Mouse (Mus musculus) MEL (cell line): ENCODE measurements around the gene D430042O09Rik. TPM values are rescaled to one million over a fixed set of nuclear protein-coding genes. Genes with fewer than 3 reads are reported as not detected.

Experiments used
- DNase-seq: peaks from one replicate; pipeline ENCODE4 v3.0.0; 2011; ENCODE audit warnings: low read depth, low spot score
- H3K27ac ChIP-seq: 2 replicates; pipeline ENCODE4 v1.5.1; 2012; ENCODE audit warnings: low read depth, mild to moderate bottlenecking, control low read depth, low read length, moderate library complexity; ENCODE audit not compliant: control insufficient read depth
- H3K27me3 ChIP-seq, 2 experiments: fragments of 150-350 bp in 1 of 2; sonication (generic) in 1 of 2; 2 replicates each; pipeline ENCODE4 v1.6.1; 2012; ENCODE audit warnings: low read length in 2 of 2, mild to moderate bottlenecking in 2 of 2, improper control_type of control experiment in 1 of 2, moderate library complexity in 1 of 2; ENCODE audit not compliant: insufficient read depth in 2 of 2, control insufficient read depth in 1 of 2
- H3K36me3 ChIP-seq, 2 experiments: 2 replicates each; pipeline ENCODE4 v1.6.1; 2012 to 2014; ENCODE audit warnings: low read length in 2 of 2, improper control_type of control experiment in 1 of 2, inconsistent platforms in 1 of 2, mild to moderate bottlenecking in 1 of 2; ENCODE audit not compliant: insufficient read depth in 2 of 2, control insufficient read depth in 1 of 2
- H3K4me1 ChIP-seq, 2 experiments: fragments of 150-350 bp in 1 of 2; sonication (generic) in 1 of 2; 2 replicates each; pipeline ENCODE4 v1.6.1; 2012; ENCODE audit warnings: low read length in 2 of 2, improper control_type of control experiment in 1 of 2, mild to moderate bottlenecking in 1 of 2; ENCODE audit not compliant: insufficient read depth in 2 of 2, control insufficient read depth in 1 of 2
- H3K4me3 ChIP-seq, 2 experiments: fragments of 150-350 bp in 1 of 2; sonication (generic) in 1 of 2; 2 replicates each; pipeline ENCODE4 v1.5.1; 2012; ENCODE audit warnings: low read depth in 2 of 2, low read length in 2 of 2, mild to moderate bottlenecking in 2 of 2, moderate library complexity in 2 of 2, control low read depth in 1 of 2, improper control_type of control experiment in 1 of 2; ENCODE audit not compliant: control insufficient read depth in 1 of 2, insufficient read depth in 1 of 2
- H3K79me2 ChIP-seq: 2 replicates; pipeline ENCODE4 v1.6.1; 2012; ENCODE audit warnings: mild to moderate bottlenecking, low read length, moderate library complexity; ENCODE audit not compliant: control insufficient read depth, poor library complexity, insufficient read depth
- H3K9ac ChIP-seq: 2 replicates; pipeline ENCODE4 v1.6.1; 2012; ENCODE audit warnings: low read depth, mild to moderate bottlenecking, control low read depth, low read length, moderate library complexity; ENCODE audit not compliant: control insufficient read depth, poor library complexity, severe bottlenecking
- H3K9me3 ChIP-seq: fragments of 150-350 bp; sonication (generic); replicated peaks from 2 replicates; pipeline ENCODE4 v1.6.1; 2012; ENCODE audit warnings: mild to moderate bottlenecking, low read length, improper control_type of control experiment, moderate library complexity; ENCODE audit not compliant: insufficient read depth
- CTCF ChIP-seq, 3 experiments: IDR thresholded peaks in 2 of 3; conservative IDR thresholded peaks in 1 of 3; 2 replicates each; pipeline ENCODE4 v1.5.1; 2011 to 2012; ENCODE audit warnings: low read length in 3 of 3, low read depth in 2 of 3, mild to moderate bottlenecking in 2 of 3, improper control_type of control experiment in 1 of 3, inconsistent platforms in 1 of 3, mixed read lengths in 1 of 3, moderate library complexity in 1 of 3; ENCODE audit not compliant: control insufficient read depth in 1 of 3, insufficient read depth in 1 of 3, poor library complexity in 1 of 3, severe bottlenecking in 1 of 3
- E2F4 ChIP-seq: IDR thresholded peaks from 2 replicates; pipeline ENCODE4 v1.6.1; 2011; ENCODE audit warnings: low read depth, low read length, improper control_type of control experiment, borderline replicate concordance
- EP300 ChIP-seq, 2 experiments: IDR thresholded peaks; 2 replicates each; pipeline ENCODE4 v1.6.1; 2011; ENCODE audit warnings: improper control_type of control experiment in 2 of 2, low read length in 2 of 2, low read depth in 1 of 2, mild to moderate bottlenecking in 1 of 2
- ETS1 ChIP-seq: IDR thresholded peaks from 2 replicates; pipeline ENCODE4 v1.6.1; 2012; ENCODE audit warnings: low read depth, mild to moderate bottlenecking, inconsistent platforms, low read length, improper control_type of control experiment, moderate library complexity
- HCFC1 ChIP-seq: IDR thresholded peaks from 2 replicates; pipeline ENCODE4 v1.6.1; 2012; ENCODE audit warnings: low read depth, mild to moderate bottlenecking, inconsistent platforms, low read length, improper control_type of control experiment, moderate library complexity
- KAT2A ChIP-seq: conservative IDR thresholded peaks from 2 replicates; pipeline ENCODE4 v1.6.1; 2012; ENCODE audit warnings: low read depth, low read length, improper control_type of control experiment, inconsistent platforms
- MAFK ChIP-seq: IDR thresholded peaks from 2 replicates; pipeline ENCODE4 v1.6.1; 2011; ENCODE audit warnings: low read depth, mild to moderate bottlenecking, low read length, improper control_type of control experiment, borderline replicate concordance
- MAX ChIP-seq: IDR thresholded peaks from 2 replicates; pipeline ENCODE4 v1.6.1; 2011; ENCODE audit warnings: low read length, improper control_type of control experiment
- MEF2A ChIP-seq: IDR thresholded peaks from 2 replicates; pipeline ENCODE4 v1.6.1; 2014; ENCODE audit warnings: low read depth, mild to moderate bottlenecking, inconsistent platforms, low read length, improper control_type of control experiment; ENCODE audit not compliant: poor library complexity, insufficient replicate concordance, severe bottlenecking; ENCODE audit errors: extremely low read depth
- MYB ChIP-seq: IDR thresholded peaks from 2 replicates; pipeline ENCODE4 v1.6.1; 2011; ENCODE audit warnings: mild to moderate bottlenecking, low read depth, low read length, improper control_type of control experiment
- MYC ChIP-seq: IDR thresholded peaks from 2 replicates; pipeline ENCODE4 v1.6.1; 2011; ENCODE audit warnings: low read depth, mild to moderate bottlenecking, low read length, improper control_type of control experiment, moderate library complexity
- NELFE ChIP-seq: IDR thresholded peaks from 2 replicates; pipeline ENCODE4 v1.6.1; 2011; ENCODE audit warnings: low read depth, low read length, improper control_type of control experiment
- NRF1 ChIP-seq: IDR thresholded peaks from 2 replicates; pipeline ENCODE4 v1.6.1; 2014; ENCODE audit warnings: low read depth, mild to moderate bottlenecking, inconsistent platforms, low read length, improper control_type of control experiment, moderate library complexity; ENCODE audit not compliant: poor library complexity, insufficient read depth, severe bottlenecking
- POLR2A ChIP-seq, 2 experiments: IDR thresholded peaks; 2 replicates each; pipeline ENCODE4 v1.6.1; 2011 to 2012; ENCODE audit warnings: low read length in 2 of 2, mild to moderate bottlenecking in 2 of 2, control low read depth in 1 of 2, improper control_type of control experiment in 1 of 2, low read depth in 1 of 2, moderate library complexity in 1 of 2; ENCODE audit not compliant: control insufficient read depth in 1 of 2, insufficient read depth in 1 of 2, poor library complexity in 1 of 2
- POLR2AphosphoS2 ChIP-seq: IDR thresholded peaks from 2 replicates; pipeline ENCODE4 v1.6.1; 2011; ENCODE audit warnings: low read length, improper control_type of control experiment
- POLR2AphosphoS5 ChIP-seq: IDR thresholded peaks from 2 replicates; pipeline ENCODE4 v1.6.1; 2012; ENCODE audit warnings: low read depth, borderline replicate concordance, mild to moderate bottlenecking, inconsistent platforms, low read length, moderate library complexity, mixed read lengths
- RAD21 ChIP-seq: IDR thresholded peaks from 2 replicates; pipeline ENCODE4 v1.6.1; 2011; ENCODE audit warnings: mild to moderate bottlenecking, low read depth, low read length, improper control_type of control experiment
- RCOR1 ChIP-seq: IDR thresholded peaks from 2 replicates; pipeline ENCODE4 v1.6.1; 2012; ENCODE audit warnings: low read depth, mild to moderate bottlenecking, inconsistent platforms, low read length, improper control_type of control experiment
- SMC3 ChIP-seq: IDR thresholded peaks from 2 replicates; pipeline ENCODE4 v1.6.1; 2011; ENCODE audit warnings: low read depth, low read length, improper control_type of control experiment
- USF1 ChIP-seq: IDR thresholded peaks from 2 replicates; pipeline ENCODE4 v1.6.1; 2014; ENCODE audit warnings: low read depth, mild to moderate bottlenecking, inconsistent platforms, low read length, improper control_type of control experiment, moderate library complexity
- ZKSCAN1 ChIP-seq: IDR thresholded peaks from 2 replicates; pipeline ENCODE4 v1.6.1; 2012; ENCODE audit warnings: low read depth, mild to moderate bottlenecking, inconsistent platforms, low read length, improper control_type of control experiment, moderate library complexity
- ZMIZ1 ChIP-seq: IDR thresholded peaks from 2 replicates; pipeline ENCODE4 v1.6.1; 2012; ENCODE audit warnings: low read depth, mild to moderate bottlenecking, inconsistent platforms, low read length, improper control_type of control experiment, moderate library complexity
- ZNF384 ChIP-seq: IDR thresholded peaks from 2 replicates; pipeline ENCODE4 v1.6.1; 2012; ENCODE audit warnings: low read depth, mild to moderate bottlenecking, inconsistent platforms, low read length, improper control_type of control experiment
- polyA plus RNA-seq, 2 experiments: library from polyadenylated mRNA; stranded (reverse) in 1 of 2; unstranded in 1 of 2; fragments of >175 nt in 1 of 2; fragments of >200 nt in 1 of 2; gene quantifications; 2 replicates each; pipeline versions ENCODE4 v1.2.1 to v1.2.4; 2012; ENCODE audit warnings: low replicate concordance in 2 of 2, low read depth in 1 of 2; ENCODE audit not compliant: insufficient read length in 2 of 2, insufficient read depth in 1 of 2, missing spikeins in 1 of 2
- total RNA-seq: library from RNA; depleted of rRNA; stranded (reverse); fragments of 300-350 nt; gene quantifications from 2 replicates; pipeline ENCODE4 v1.2.3, GENCODE M21; 2012

The D430042O09Rik gene
- total and polyA plus RNA-seq, 3 experiments, result 6.2 to 12.8 TPM; not detected in 1

DNA sequence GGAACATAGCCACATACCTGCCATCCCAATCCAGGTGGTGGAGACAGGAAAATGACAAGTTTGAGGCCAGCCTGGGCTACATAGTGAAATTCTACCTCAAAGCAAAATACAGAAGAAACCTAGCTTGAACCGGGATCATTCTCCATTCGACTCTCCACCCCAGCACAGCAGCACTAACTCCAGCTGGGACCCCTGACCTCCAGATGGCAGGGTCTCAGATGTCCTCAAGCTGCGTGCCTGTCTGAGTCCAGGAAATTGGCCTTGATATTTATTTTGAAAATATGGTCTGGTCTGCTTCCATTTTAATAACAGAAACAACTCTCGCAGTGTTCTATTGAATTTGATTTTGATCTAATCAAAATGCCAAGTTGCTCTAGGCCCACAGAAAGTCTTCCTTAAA lies 179.4 kb downstream of the D430042O09Rik start:
- TF ChIP-seq ZNF384, result no peak
- no peaks in the 10 kb centered on the region for H3K9me3 ChIP-seq
- no peaks in the 10 kb centered on the region for H3K79me2 ChIP-seq
- no peak overlapping the region for H3K4me3 ChIP-seq
- H3K9ac ChIP-seq, result no peak overlapping the region
- no peaks in the 10 kb centered on the region for H3K36me3 ChIP-seq
- DNase-seq, result no peak
- no peaks in the 10 kb centered on the region; a peak in 2 of 4 replicates for H3K27me3 ChIP-seq
- no peak overlapping the region for H3K27ac ChIP-seq
- no peaks in the 10 kb centered on the region for H3K4me1 ChIP-seq

DNA sequence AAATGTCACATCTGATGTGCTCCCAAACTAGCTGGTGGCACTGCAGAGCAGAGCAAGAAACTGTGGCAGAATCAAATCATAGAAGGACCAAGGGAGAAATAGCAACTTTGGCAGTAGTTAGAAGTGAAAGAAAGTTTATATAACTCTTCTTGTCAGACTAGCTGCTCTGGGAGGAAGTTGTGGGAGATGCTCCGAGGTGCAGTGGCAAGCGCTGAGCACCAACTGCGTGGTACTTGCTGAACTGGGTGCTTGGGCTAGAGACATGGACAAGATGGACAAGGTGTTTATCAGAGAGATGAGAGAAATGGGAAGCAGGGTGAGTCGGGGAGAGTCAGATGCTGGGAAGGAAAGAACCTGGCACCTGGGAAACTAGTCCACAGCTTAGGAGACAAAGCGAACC lies 180.1 kb downstream of the D430042O09Rik start:
- Histone ChIP-seq H3K9ac (no peak overlapping the region), H3K27ac (no peak overlapping the region), H3K79me2 (no peaks in the 10 kb centered on the region), H3K9me3 (no peaks in the 10 kb centered on the region), H3K27me3 (no peaks in the 10 kb centered on the region; a peak in 2 of 4 replicates), H3K4me1 (no peaks in the 10 kb centered on the region), H3K36me3 (no peaks in the 10 kb centered on the region), H3K4me3 (no peak overlapping the region)
- no peak for DNase-seq
- TF ChIP-seq HCFC1 (no peak), E2F4 (no peak), RAD21 (no peak), MYC (no peak), USF1 (no peak), SMC3 (no peak), MAFK (no peak), POLR2AphosphoS5 (no peak), EP300 (IDR thresholded peaks at IDR 0.05; ENCODE audit: low read depth in 1 of 2, low read length in 2 of 2) (no peak), NRF1 (no peak), MAX (no peak), CTCF (IDR thresholded peaks at IDR 0.05 in 2 of 3, conservative IDR thresholded peaks at IDR 0.05 in 1 of 3; ENCODE audit: control insufficient read depth in 1 of 3, insufficient read depth in 1 of 3, low read depth in 2 of 3, low read length in 3 of 3, poor library complexity in 1 of 3, severe bottlenecking in 1 of 3) (no peak), MYB (no peak)

DNA sequence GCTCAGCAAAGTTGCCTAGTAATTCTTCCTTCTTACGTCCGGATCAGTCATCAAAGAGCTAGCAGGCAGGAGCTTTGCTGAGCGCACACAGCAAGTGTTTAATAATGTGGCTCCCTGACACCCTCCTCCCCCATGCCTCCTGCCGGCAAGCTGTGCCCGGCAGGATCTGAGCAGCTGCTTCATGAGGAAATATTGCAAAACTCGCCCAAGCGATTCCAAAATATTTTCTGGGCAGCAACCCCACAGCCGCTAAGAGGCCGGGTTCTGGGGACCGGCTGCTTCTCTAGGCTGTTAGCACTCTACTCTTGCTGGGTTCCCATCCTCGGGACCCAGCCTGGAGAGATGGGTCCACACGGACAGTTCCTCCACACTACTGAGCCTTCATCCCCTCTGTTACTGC lies 180.7 kb downstream of the D430042O09Rik start:
- Histone ChIP-seq H3K79me2 (no peaks in the 10 kb centered on the region), H3K4me3 (no peak overlapping the region), H3K4me1 (no peaks in the 10 kb centered on the region), H3K9me3 (no peaks in the 10 kb centered on the region), H3K27ac (no peak overlapping the region), H3K27me3 (no peaks in the 10 kb centered on the region; a peak in 2 of 4 replicates), H3K9ac (no peak overlapping the region), H3K36me3 (no peaks in the 10 kb centered on the region)
- DNase-seq, result no peak
- TF ChIP-seq MEF2A (no peak), ETS1 (no peak), NRF1 (no peak), MYB (no peak), POLR2A (IDR thresholded peaks at IDR 0.05; ENCODE audit: control insufficient read depth in 1 of 2, insufficient read depth in 1 of 2, low read depth in 1 of 2, low read length in 2 of 2, poor library complexity in 1 of 2) (no peak), NELFE (no peak), POLR2AphosphoS5 (no peak), KAT2A (no peak), CTCF (IDR thresholded peaks at IDR 0.05 in 2 of 3, conservative IDR thresholded peaks at IDR 0.05 in 1 of 3; ENCODE audit: control insufficient read depth in 1 of 3, insufficient read depth in 1 of 3, low read depth in 2 of 3, low read length in 3 of 3, poor library complexity in 1 of 3, severe bottlenecking in 1 of 3) (no peak), HCFC1 (no peak), ZKSCAN1 (no peak), E2F4 (no peak), SMC3 (no peak), POLR2AphosphoS2 (no peak), RCOR1 (no peak), ZMIZ1 (no peak), EP300 (IDR thresholded peaks at IDR 0.05; ENCODE audit: low read depth in 1 of 2, low read length in 2 of 2) (no peak)
